Mouse (Mus musculus): Measurements from ENCODE around the gene Fam129a.

GRCm38 (mm10) chr1:151686696-151687095 lies 115.7 kb downstream of the Fam129a start:
- TF ChIP-seq PAX5 (IDR thresholded peaks at IDR 0.05; ENCODE audit: low read length) (no peak), ZKSCAN1 (IDR thresholded peaks at IDR 0.05; ENCODE audit: borderline replicate concordance, low read depth, low read length) (no peak), POLR2AphosphoS2 (IDR thresholded peaks at IDR 0.05; ENCODE audit: low read depth, low read length) (no peak), POLR2A (IDR thresholded peaks at IDR 0.05; ENCODE audit: low read depth, low read length) (no peak), ZNF384 (IDR thresholded peaks at IDR 0.05; ENCODE audit: low read depth, low read length) (no peak), CTCF (conservative IDR thresholded peaks at IDR 0.05 in 1 of 2, IDR thresholded peaks at IDR 0.05 in 1 of 2; ENCODE audit: low read depth in 2 of 2, low read length in 2 of 2) (no peak), RCOR1 (conservative IDR thresholded peaks at IDR 0.05; ENCODE audit: low read depth, low read length) (no peak), MAX (IDR thresholded peaks at IDR 0.05; ENCODE audit: low read length) (peak; percentile 93), EP300 (IDR thresholded peaks at IDR 0.05; ENCODE audit: low read length) (peak; percentile 89), NELFE (IDR thresholded peaks at IDR 0.05; ENCODE audit: low read depth, low read length) (no peak)

Data from CH12.LX (cell line).